Mouse (Mus musculus): ENCODE measurements around the gene Ybx3. TPM values are rescaled to one million over a fixed set of nuclear protein-coding genes. Genes with fewer than 3 reads are reported as not detected.

Gene Ybx3
- polyA plus RNA-seq, 1 experiment from 2014 or later = 83.7 TPM

Other genes with a start within 250 kb of the Ybx3 start
- 0.29 and 0.68 TPM in 2 replicates for gene Klra2, start 141.1 kb downstream of the Ybx3 start, polyA plus RNA-seq (2015; fragmentation: Nextera tagmentation; extraction: Ambion mirVana)
- gene Magohb, start 95.2 kb downstream of the Ybx3 start, polyA plus RNA-seq (2015; fragmentation: Nextera tagmentation; extraction: Ambion mirVana) = 46.0 and 50.0 TPM in 2 replicates
- 1.3 and 1.9 TPM in 2 replicates for gene Styk1, start 34.9 kb downstream of the Ybx3 start, polyA plus RNA-seq (2015; fragmentation: Nextera tagmentation; extraction: Ambion mirVana)
- gene 5430401F13Rik, start 97.9 kb upstream of the Ybx3 start, polyA plus RNA-seq (2015; fragmentation: Nextera tagmentation; extraction: Ambion mirVana) = not detected in 2 replicates
- not detected in 2 replicates for gene Gm6619, start 97.9 kb upstream of the Ybx3 start, polyA plus RNA-seq (2015; fragmentation: Nextera tagmentation; extraction: Ambion mirVana)
- gene Tas2r130, start 242.4 kb upstream of the Ybx3 start, polyA plus RNA-seq (2015; fragmentation: Nextera tagmentation; extraction: Ambion mirVana) = not detected in 2 replicates

Data from limb, embryonic 15.5 days (tissue).